Mouse (Mus musculus): ENCODE results near the gene Gsdme. TPM values are rescaled to one million over a fixed set of nuclear protein-coding genes. Genes with fewer than 3 reads are reported as not detected.

The Gsdme gene
- 13.0 and 14.1 TPM in 2 replicates for polyA plus RNA-seq (2015; fragmentation: Nextera tagmentation; extraction: Ambion mirVana)

GRCm38 (mm10) chr6:50263670-50264069, at the start of gene Gsdme:
Gene Gsdme, minus strand, starts transcription at chr6:50263862.
- no peak within 1 kb of the TSS for H3K4me2 ChIP-seq (replicated peaks; ENCODE audit: low read depth)

GRCm38 (mm10) chr6:50312647-50313046, 49.0 kb upstream of the Gsdme start:
- Histone ChIP-seq H3K27me3 (ENCODE audit: control insufficient read depth, insufficient read depth, low read length) (no peaks in the 10 kb centered on the region), H3K9me3 (ENCODE audit: control insufficient read depth, low read length) (no peaks in the 10 kb centered on the region), H3K36me3 (ENCODE audit: control insufficient read depth, insufficient read depth, low read length) (no peaks in the 10 kb centered on the region), H3K4me3 (ENCODE audit: low read depth, low read length) (no peak overlapping the region), H3K4me2 (replicated peaks; ENCODE audit: low read depth) (no peak overlapping the region), H3K9ac (ENCODE audit: low read length) (no peak overlapping the region), H3K4me1 (replicated peaks; ENCODE audit: control insufficient read depth, insufficient read depth) (no peaks in the 10 kb centered on the region), H3K27ac (replicated peaks) (no peak overlapping the region)
- ATAC-seq (ENCODE audit: low FRiP score, low TSS enrichment): peak; percentile 79
- WGBS: 40% methylated on average over 4 of the region's 4 CpGs
- DNase-seq (ENCODE audit: low spot score): peak; percentile 82
- TF ChIP-seq CTCF (IDR thresholded peaks at IDR 0.05; ENCODE audit: low read depth) (peak; percentile 97), EP300 (optimal IDR thresholded peaks at IDR 0.05) (no peak)

More at GRCm38 (mm10) chr6:50263670-50264069, at the start of gene Gsdme:
- H3K9me3 ChIP-seq (ENCODE audit: control insufficient read depth, low read length): no peaks in the 10 kb centered on the region
- no peak within 1 kb of the TSS for H3K27ac ChIP-seq (replicated peaks)
- no peak within 1 kb of the TSS for H3K9ac ChIP-seq (ENCODE audit: low read length)
- no peak within 1 kb of the TSS for H3K4me3 ChIP-seq (ENCODE audit: low read depth, low read length)
- DNase-seq (ENCODE audit: low spot score) (peak; percentile 24), ATAC-seq (ENCODE audit: low FRiP score, low TSS enrichment) (peak; percentile 65; the same call in 1 of the 2 replicates)
- H3K4me1 ChIP-seq (replicated peaks; ENCODE audit: control insufficient read depth, insufficient read depth): 0 out of 2 replicates have a peak, but pooled peaks cover 3% of the 10 kb centered on the region
- WGBS: 59% methylated on average over 6 of the region's 6 CpGs
- no peaks in the 10 kb centered on the region for H3K36me3 ChIP-seq (ENCODE audit: control insufficient read depth, insufficient read depth, low read length)
- no peak for TF ChIP-seq EP300 (optimal IDR thresholded peaks at IDR 0.05)
- TF ChIP-seq CTCF (IDR thresholded peaks at IDR 0.05; ENCODE audit: low read depth): no peak
- no peaks in the 10 kb centered on the region for H3K27me3 ChIP-seq (ENCODE audit: control insufficient read depth, insufficient read depth, low read length)

GRCm38 (mm10) chr6:50309019-50309418, 45.4 kb upstream of the Gsdme start:
- TF ChIP-seq CTCF (IDR thresholded peaks at IDR 0.05; ENCODE audit: low read depth): peak; percentile 76
- no peak for TF ChIP-seq EP300 (optimal IDR thresholded peaks at IDR 0.05)
- ATAC-seq (ENCODE audit: low FRiP score, low TSS enrichment) (peak; percentile 51; the same call in 1 of the 2 replicates), DNase-seq (ENCODE audit: low spot score) (peak; percentile 48)

DNA sequence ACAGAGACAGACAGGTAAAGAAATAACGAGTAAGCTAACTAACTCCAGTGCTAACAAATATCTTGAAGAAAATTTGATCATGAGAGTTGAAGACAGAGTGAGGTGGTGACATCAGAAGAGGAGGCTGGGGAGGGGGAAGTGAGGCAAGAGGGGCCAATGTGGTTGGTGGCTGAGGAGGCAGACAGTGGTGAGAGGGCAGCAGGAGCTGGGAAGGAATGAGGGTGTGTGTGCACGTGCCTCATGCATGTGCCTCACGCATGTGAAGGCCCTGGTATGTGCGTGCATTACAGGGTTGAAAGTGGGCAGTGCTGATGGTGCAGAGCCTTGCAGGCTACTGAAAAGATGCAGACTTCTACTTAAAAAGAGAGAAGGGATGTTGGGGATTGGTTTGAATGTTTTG, 43.0 kb upstream of the Gsdme start:
- no peak for DNase-seq (ENCODE audit: low spot score)
- H3K9me3 ChIP-seq (ENCODE audit: control insufficient read depth, low read length): no peaks in the 10 kb centered on the region
- no peaks in the 10 kb centered on the region; the same call in 1 of the 2 replicates for H3K36me3 ChIP-seq (ENCODE audit: control insufficient read depth, insufficient read depth, low read length)
- no peak for TF ChIP-seq CTCF (IDR thresholded peaks at IDR 0.05; ENCODE audit: low read depth)
- TF ChIP-seq EP300 (optimal IDR thresholded peaks at IDR 0.05): no peak
- H3K27ac ChIP-seq (replicated peaks): no peak overlapping the region
- no peaks in the 10 kb centered on the region for H3K27me3 ChIP-seq (ENCODE audit: control insufficient read depth, insufficient read depth, low read length)
- 85% methylated on average over 4 of the region's 4 CpGs for WGBS
- ATAC-seq (ENCODE audit: low FRiP score, low TSS enrichment): no peak
- H3K4me1 ChIP-seq (replicated peaks; ENCODE audit: control insufficient read depth, insufficient read depth): no peaks in the 10 kb centered on the region
- no peak overlapping the region for H3K4me2 ChIP-seq (replicated peaks; ENCODE audit: low read depth)
- no peak overlapping the region for H3K9ac ChIP-seq (ENCODE audit: low read length)
- no peak overlapping the region for H3K4me3 ChIP-seq (ENCODE audit: low read depth, low read length)

More at GRCm38 (mm10) chr6:50309019-50309418, 45.4 kb upstream of the Gsdme start:
- Histone ChIP-seq H3K27me3 (ENCODE audit: control insufficient read depth, insufficient read depth, low read length) (no peaks in the 10 kb centered on the region), H3K27ac (replicated peaks) (no peak overlapping the region), H3K4me3 (ENCODE audit: low read depth, low read length) (no peak overlapping the region), H3K36me3 (ENCODE audit: control insufficient read depth, insufficient read depth, low read length) (no peaks in the 10 kb centered on the region), H3K4me1 (replicated peaks; ENCODE audit: control insufficient read depth, insufficient read depth) (no peaks in the 10 kb centered on the region), H3K4me2 (replicated peaks; ENCODE audit: low read depth) (no peak overlapping the region), H3K9me3 (ENCODE audit: control insufficient read depth, low read length) (no peaks in the 10 kb centered on the region), H3K9ac (ENCODE audit: low read length) (no peak overlapping the region)
- 31% methylated on average over 6 of the region's 6 CpGs for WGBS

GRCm38 (mm10) chr6:50304949-50305491, 41.4 kb upstream of the Gsdme start:
- no peaks in the 10 kb centered on the region for H3K9me3 ChIP-seq (ENCODE audit: control insufficient read depth, low read length)
- no peak for TF ChIP-seq EP300 (optimal IDR thresholded peaks at IDR 0.05)
- TF ChIP-seq CTCF (IDR thresholded peaks at IDR 0.05; ENCODE audit: low read depth): peak; percentile 98
- ATAC-seq (ENCODE audit: low FRiP score, low TSS enrichment): no peak
- DNase-seq (ENCODE audit: low spot score): peak; percentile 76
- H3K27ac ChIP-seq (replicated peaks): no peak overlapping the region
- no peak overlapping the region for H3K4me3 ChIP-seq (ENCODE audit: low read depth, low read length)
- no peak overlapping the region for H3K4me2 ChIP-seq (replicated peaks; ENCODE audit: low read depth)
- no peak overlapping the region for H3K9ac ChIP-seq (ENCODE audit: low read length)
- H3K36me3 ChIP-seq (ENCODE audit: control insufficient read depth, insufficient read depth, low read length): no peaks in the 10 kb centered on the region; the same call in 1 of the 2 replicates
- WGBS: 57% methylated on average over 4 of the region's 4 CpGs
- no peaks in the 10 kb centered on the region for H3K27me3 ChIP-seq (ENCODE audit: control insufficient read depth, insufficient read depth, low read length)
- no peaks in the 10 kb centered on the region for H3K4me1 ChIP-seq (replicated peaks; ENCODE audit: control insufficient read depth, insufficient read depth)

- H3K36me3 ChIP-seq (ENCODE audit: control insufficient read depth, insufficient read depth, low read length): no peaks in the 10 kb centered on the region; the same call in 1 of the 2 replicates
- H3K4me1 ChIP-seq (replicated peaks; ENCODE audit: control insufficient read depth, insufficient read depth): no peaks in the 10 kb centered on the region
- TF ChIP-seq EP300 (optimal IDR thresholded peaks at IDR 0.05) (no peak), CTCF (IDR thresholded peaks at IDR 0.05; ENCODE audit: low read depth) (no peak)
- no peaks in the 10 kb centered on the region for H3K9me3 ChIP-seq (ENCODE audit: control insufficient read depth, low read length)
- no peak overlapping the region for H3K4me3 ChIP-seq (ENCODE audit: low read depth, low read length)
- no peak overlapping the region for H3K4me2 ChIP-seq (replicated peaks; ENCODE audit: low read depth)
- no peak overlapping the region for H3K9ac ChIP-seq (ENCODE audit: low read length)
- WGBS: 86% methylated on average over 7 of the region's 7 CpGs
- H3K27ac ChIP-seq (replicated peaks): no peak overlapping the region
- no peaks in the 10 kb centered on the region for H3K27me3 ChIP-seq (ENCODE audit: control insufficient read depth, insufficient read depth, low read length)
- ATAC-seq (ENCODE audit: low FRiP score, low TSS enrichment) (no peak), DNase-seq (ENCODE audit: low spot score) (no peak)
These were observed 37.5 kb upstream of the Gsdme start for GRCm38 (mm10) chr6:50301121-50301520.

Data from stomach, postnatal 0 days (tissue).